Comparison of ENCODE assay signal across 12 mouse cellular contexts in the genomic region with DNA sequence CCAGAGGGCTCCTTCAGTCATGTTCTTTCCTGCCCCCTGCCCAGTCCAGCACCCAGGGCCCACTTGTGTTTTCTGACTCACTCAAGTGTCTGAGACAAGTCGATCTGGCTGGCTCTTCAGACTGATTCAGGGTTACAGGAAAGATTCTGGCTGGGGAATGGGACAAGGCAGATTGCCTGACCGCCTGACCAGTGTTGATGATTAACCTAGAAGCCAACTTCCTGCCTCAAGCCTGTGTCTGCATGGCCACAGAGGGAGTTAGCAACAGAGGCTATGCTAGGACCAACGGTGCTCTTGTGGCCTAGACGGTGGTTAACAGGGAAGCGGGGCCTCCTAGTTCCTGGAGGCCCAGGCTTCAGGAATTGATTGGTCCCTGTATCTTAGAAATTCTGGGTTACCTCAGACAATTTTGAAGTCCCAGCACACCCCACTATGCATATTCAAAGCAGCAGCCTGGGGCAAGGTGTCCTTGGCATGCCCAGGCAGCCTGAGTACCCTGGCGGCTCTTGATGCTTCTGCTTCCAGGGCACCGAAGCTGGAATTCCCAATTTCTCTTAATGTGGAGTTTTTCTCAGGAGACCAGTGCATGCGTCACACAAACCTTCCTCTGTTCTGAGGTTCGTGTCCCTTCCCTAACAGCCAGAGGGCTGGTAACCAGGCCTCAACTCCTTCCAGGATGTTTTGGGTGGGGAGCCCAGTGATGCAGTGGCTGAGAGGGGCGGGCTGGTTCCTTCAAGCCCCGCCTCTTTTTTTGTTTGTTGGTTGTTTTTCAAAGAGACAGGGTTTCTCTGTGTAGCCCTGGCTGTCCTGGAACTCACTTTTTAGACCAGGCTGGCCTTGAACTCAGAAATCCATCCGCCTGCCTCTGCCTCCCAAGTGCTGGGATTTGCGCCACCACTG. TPM values are rescaled to one million over a fixed set of nuclear protein-coding genes. Genes with fewer than 3 reads are reported as not detected.
DNase-seq lines count a peak whose midpoint lies in the region; ATAC-seq and TF ChIP-seq lines count a peak whose summit lies in the region.
"Had no signal": no experiment of that assay in that cellular context is flagged by ENCODE, and none has a peak within 500 bp of the region (broad histone marks: within the 10 kb centered on the region; RNA-seq: fewer than 3 reads in every experiment).

No protein-coding gene starts in this region.

- ATAC-seq in forebrain, postnatal 0 days: 0 out of 2 replicates have a peak, but pooled peaks have one; percentile 25
- ATAC-seq in forebrain, embryonic 12.5 days (ENCODE audit: low FRiP score): no peak
- ATAC-seq in limb, embryonic 12.5 days (ENCODE audit: insufficient number of reproducible peaks, insufficient read depth, low FRiP score, low TSS enrichment, low read depth): no peak
- ATAC-seq in megakaryocyte progenitor cell, adult 5-6 weeks (replicated peaks; ENCODE audit: poor library complexity): peak; percentile 45
- ATAC-seq in heart, embryonic 11.5 days (replicated peaks; ENCODE audit: insufficient number of reproducible peaks, low FRiP score, low TSS enrichment): no peak
- ATAC-seq in erythroblast, adult 5-6 weeks (replicated peaks; ENCODE audit: low FRiP score, poor library complexity, severe bottlenecking): no peak

- H3K27ac ChIP-seq in forebrain, postnatal 0 days (ENCODE audit: low read depth, low read length): no peak overlapping the region
- no peak overlapping the region for H3K27ac ChIP-seq in forebrain, embryonic 12.5 days
- H3K27ac ChIP-seq in limb, embryonic 12.5 days: peak overlapping the region; percentile 20
- H3K27ac ChIP-seq in heart, embryonic 11.5 days (ENCODE audit: low read depth, low read length): no peak overlapping the region
- H3K27ac ChIP-seq: embryonic facial prominence, embryonic 15.5 days; heart, embryonic 13.5 days; neural tube, embryonic 12.5 days had no signal

- no peak for TF ChIP-seq CTCF in forebrain, postnatal 0 days (IDR thresholded peaks at IDR 0.05; ENCODE audit: low read depth)

- no peak overlapping the region for H3K4me2 ChIP-seq in forebrain, postnatal 0 days (ENCODE audit: low read depth)
- no peak overlapping the region for H3K4me2 ChIP-seq in forebrain, embryonic 12.5 days
- H3K4me2 ChIP-seq in limb, embryonic 12.5 days: no peak overlapping the region
- no peak overlapping the region for H3K4me2 ChIP-seq in heart, embryonic 11.5 days
- H3K4me2 ChIP-seq: embryonic facial prominence, embryonic 15.5 days; heart, embryonic 13.5 days; neural tube, embryonic 12.5 days had no signal

- no peak for DNase-seq in forebrain, postnatal 0 days
- DNase-seq in induced T-regulatory cell, adult 2 months (ENCODE audit: low read depth): peak; percentile 56
- DNase-seq in testis, postnatal 10 days (ENCODE audit: low spot score): no peak
- DNase-seq: thymus, adult 18-20 months had no signal

- H3K9me3 ChIP-seq in forebrain, postnatal 0 days (ENCODE audit: low read length): no peaks in the 10 kb centered on the region
- no peaks in the 10 kb centered on the region for H3K9me3 ChIP-seq in forebrain, embryonic 12.5 days
- no peaks in the 10 kb centered on the region for H3K9me3 ChIP-seq in limb, embryonic 12.5 days
- no peaks in the 10 kb centered on the region for H3K9me3 ChIP-seq in heart, embryonic 11.5 days (replicated peaks; ENCODE audit: control insufficient read depth, low read length)
- H3K9me3 ChIP-seq: embryonic facial prominence, embryonic 15.5 days; heart, embryonic 13.5 days; neural tube, embryonic 12.5 days had no signal

- no peak overlapping the region for H3K9ac ChIP-seq in forebrain, postnatal 0 days
- H3K9ac ChIP-seq in forebrain, embryonic 12.5 days: no peak overlapping the region
- H3K9ac ChIP-seq in limb, embryonic 12.5 days (replicated peaks): no peak overlapping the region; the same call in 1 of the 2 replicates
- H3K9ac ChIP-seq in heart, embryonic 11.5 days (ENCODE audit: low read depth, low read length): no peak overlapping the region
- H3K9ac ChIP-seq: embryonic facial prominence, embryonic 15.5 days; heart, embryonic 13.5 days; neural tube, embryonic 12.5 days had no signal

- 79% methylated on average over 13 of the region's 13 CpGs for WGBS in forebrain, postnatal 0 days
- 77% methylated on average over 13 of the region's 13 CpGs for WGBS in forebrain, embryonic 12.5 days
- WGBS in limb, embryonic 12.5 days: 69% methylated on average over 13 of the region's 13 CpGs
- WGBS in heart, embryonic 11.5 days (ENCODE audit: insufficient replicate concordance): 65% methylated on average over 13 of the region's 13 CpGs

- no peaks in the 10 kb centered on the region for H3K27me3 ChIP-seq in forebrain, postnatal 0 days (ENCODE audit: insufficient read depth, low read length)
- peaks cover 13% of the 10 kb centered on the region; the same call in 1 of the 2 replicates for H3K27me3 ChIP-seq in forebrain, embryonic 12.5 days
- H3K27me3 ChIP-seq in limb, embryonic 12.5 days: no peaks in the 10 kb centered on the region
- H3K27me3 ChIP-seq in heart, embryonic 11.5 days (ENCODE audit: control insufficient read depth, insufficient read depth, low read length): no peaks in the 10 kb centered on the region
- H3K27me3 ChIP-seq: embryonic facial prominence, embryonic 15.5 days; neural tube, embryonic 12.5 days had no signal

- H3K4me3 ChIP-seq in forebrain, postnatal 0 days (ENCODE audit: low read depth, low read length): no peak overlapping the region
- no peak overlapping the region for H3K4me3 ChIP-seq in forebrain, embryonic 12.5 days (replicated peaks)
- no peak overlapping the region for H3K4me3 ChIP-seq in limb, embryonic 12.5 days (replicated peaks)
- no peak overlapping the region for H3K4me3 ChIP-seq in heart, embryonic 11.5 days (ENCODE audit: low read depth, low read length)
- H3K4me3 ChIP-seq: embryonic facial prominence, embryonic 15.5 days; heart, embryonic 13.5 days; neural tube, embryonic 12.5 days had no signal

- peaks cover 40% of the 10 kb centered on the region for H3K36me3 ChIP-seq in forebrain, postnatal 0 days (ENCODE audit: insufficient read depth)
- H3K36me3 ChIP-seq in forebrain, embryonic 12.5 days (replicated peaks): peaks cover 46% of the 10 kb centered on the region
- peaks cover 56% of the 10 kb centered on the region for H3K36me3 ChIP-seq in limb, embryonic 12.5 days
- H3K36me3 ChIP-seq in heart, embryonic 11.5 days (ENCODE audit: control insufficient read depth, insufficient read depth, low read length): peaks cover 29% of the 10 kb centered on the region

- H3K4me1 ChIP-seq in forebrain, postnatal 0 days (ENCODE audit: insufficient read depth): no peaks in the 10 kb centered on the region
- peaks cover 9% of the 10 kb centered on the region for H3K4me1 ChIP-seq in forebrain, embryonic 12.5 days
- H3K4me1 ChIP-seq in limb, embryonic 12.5 days (replicated peaks): 0 out of 2 replicates have a peak, but pooled peaks cover 9% of the 10 kb centered on the region
- no peaks in the 10 kb centered on the region for H3K4me1 ChIP-seq in heart, embryonic 11.5 days (ENCODE audit: control insufficient read depth, insufficient read depth, low read length)

RNA-seq across cellular contexts. Expression of a gene that starts 10.0 kb away (rescaled TPM):
- total RNA-seq in forebrain, postnatal 0 days (2014; rRNA removed): 0.62 TPM in 1 of 2 replicates, not detected in the other
- 0.12 and 0.20 TPM in 2 replicates for polyA plus RNA-seq in forebrain, postnatal 0 days (2015; fragmentation: Nextera tagmentation; extraction: Ambion mirVana)
- polyA plus RNA-seq in forebrain, embryonic 12.5 days (2016; fragmentation: Nextera tagmentation; extraction: Ambion mirVana): not detected in 2 replicates
- polyA plus RNA-seq in limb, embryonic 12.5 days (2016; fragmentation: Nextera tagmentation; extraction: Ambion mirVana): 0.18 TPM in 1 of 2 replicates, not detected in the other
- total RNA-seq in megakaryocyte progenitor cell, adult 5-6 weeks (2015): 0.15 and 0.69 TPM in 2 replicates
- total RNA-seq in megakaryocyte progenitor cell, adult 5-6 weeks (2017): 0.29 and 0.91 TPM in 2 replicates
- not detected in 2 replicates for polyA plus RNA-seq in heart, embryonic 11.5 days (2014; fragmentation: Nextera tagmentation; extraction: Ambion mirVana)
- not detected in 2 replicates for total RNA-seq in erythroblast, adult 5-6 weeks (2015; ENCODE audit: low replicate concordance)
- total RNA-seq in erythroblast, adult 5-6 weeks (2017; ENCODE audit: low replicate concordance): not detected in 2 replicates
- polyA plus RNA-seq: heart, embryonic 13.5 days; neural tube, embryonic 12.5 days had no signal

RNA-seq across cellular contexts. Expression of a gene that starts 11.0 kb away (rescaled TPM):
- 43.3 and 50.5 TPM in 2 replicates for total RNA-seq in forebrain, postnatal 0 days (2014; rRNA removed)
- 41.2 and 45.8 TPM in 2 replicates for polyA plus RNA-seq in forebrain, postnatal 0 days (2015; fragmentation: Nextera tagmentation; extraction: Ambion mirVana)
- 59.5 and 60.0 TPM in 2 replicates for polyA plus RNA-seq in forebrain, embryonic 12.5 days (2016; fragmentation: Nextera tagmentation; extraction: Ambion mirVana)
- 63.7 and 67.1 TPM in 2 replicates for polyA plus RNA-seq in limb, embryonic 12.5 days (2016; fragmentation: Nextera tagmentation; extraction: Ambion mirVana)
- total RNA-seq in megakaryocyte progenitor cell, adult 5-6 weeks (2015): 16.0 and 17.3 TPM in 2 replicates
- 11.2 and 18.8 TPM in 2 replicates for total RNA-seq in megakaryocyte progenitor cell, adult 5-6 weeks (2017)
- polyA plus RNA-seq in heart, embryonic 11.5 days (2014; fragmentation: Nextera tagmentation; extraction: Ambion mirVana): 28.2 and 28.7 TPM in 2 replicates
- total RNA-seq in erythroblast, adult 5-6 weeks (2015; ENCODE audit: low replicate concordance): 12.3 and 20.0 TPM in 2 replicates
- total RNA-seq in erythroblast, adult 5-6 weeks (2017; ENCODE audit: low replicate concordance): 7.5 and 11.4 TPM in 2 replicates

RNA-seq across cellular contexts. Expression of a gene that starts 23.3 kb away (rescaled TPM):
- 213 and 218 TPM in 2 replicates for total RNA-seq in forebrain, postnatal 0 days (2014; rRNA removed)
- polyA plus RNA-seq in forebrain, postnatal 0 days (2015; fragmentation: Nextera tagmentation; extraction: Ambion mirVana): 179 and 191 TPM in 2 replicates
- polyA plus RNA-seq in forebrain, embryonic 12.5 days (2016; fragmentation: Nextera tagmentation; extraction: Ambion mirVana): 209 and 216 TPM in 2 replicates
- 232 and 241 TPM in 2 replicates for polyA plus RNA-seq in limb, embryonic 12.5 days (2016; fragmentation: Nextera tagmentation; extraction: Ambion mirVana)
- total RNA-seq in megakaryocyte progenitor cell, adult 5-6 weeks (2015): 192 and 203 TPM in 2 replicates
- 259 and 271 TPM in 2 replicates for total RNA-seq in megakaryocyte progenitor cell, adult 5-6 weeks (2017)
- polyA plus RNA-seq in heart, embryonic 11.5 days (2014; fragmentation: Nextera tagmentation; extraction: Ambion mirVana): 166 and 189 TPM in 2 replicates
- 29.4 and 47.6 TPM in 2 replicates for total RNA-seq in erythroblast, adult 5-6 weeks (2015; ENCODE audit: low replicate concordance)
- 51.3 and 56.2 TPM in 2 replicates for total RNA-seq in erythroblast, adult 5-6 weeks (2017; ENCODE audit: low replicate concordance)

RNA-seq across cellular contexts. Expression of a gene that starts 23.5 kb away (rescaled TPM):
- total RNA-seq in forebrain, postnatal 0 days (2014; rRNA removed): 198 and 209 TPM in 2 replicates
- polyA plus RNA-seq in forebrain, postnatal 0 days (2015; fragmentation: Nextera tagmentation; extraction: Ambion mirVana): 224 and 248 TPM in 2 replicates
- 638 and 696 TPM in 2 replicates for polyA plus RNA-seq in forebrain, embryonic 12.5 days (2016; fragmentation: Nextera tagmentation; extraction: Ambion mirVana)
- polyA plus RNA-seq in limb, embryonic 12.5 days (2016; fragmentation: Nextera tagmentation; extraction: Ambion mirVana): 677 and 728 TPM in 2 replicates
- total RNA-seq in megakaryocyte progenitor cell, adult 5-6 weeks (2015): 11.1 and 14.5 TPM in 2 replicates
- total RNA-seq in megakaryocyte progenitor cell, adult 5-6 weeks (2017): 24.3 and 29.0 TPM in 2 replicates
- 74.6 and 178 TPM in 2 replicates for polyA plus RNA-seq in heart, embryonic 11.5 days (2014; fragmentation: Nextera tagmentation; extraction: Ambion mirVana)
- total RNA-seq in erythroblast, adult 5-6 weeks (2015; ENCODE audit: low replicate concordance): 6.5 and 8.6 TPM in 2 replicates
- 8.2 and 20.5 TPM in 2 replicates for total RNA-seq in erythroblast, adult 5-6 weeks (2017; ENCODE audit: low replicate concordance)

RNA-seq across cellular contexts. Expression of a gene that starts 57.0 kb away (rescaled TPM):
- total RNA-seq in forebrain, postnatal 0 days (2014; rRNA removed): 23.8 and 29.1 TPM in 2 replicates
- polyA plus RNA-seq in forebrain, postnatal 0 days (2015; fragmentation: Nextera tagmentation; extraction: Ambion mirVana): 7.2 and 8.0 TPM in 2 replicates
- polyA plus RNA-seq in forebrain, embryonic 12.5 days (2016; fragmentation: Nextera tagmentation; extraction: Ambion mirVana): 8.4 and 9.5 TPM in 2 replicates
- polyA plus RNA-seq in limb, embryonic 12.5 days (2016; fragmentation: Nextera tagmentation; extraction: Ambion mirVana): 12.2 and 13.0 TPM in 2 replicates
- total RNA-seq in megakaryocyte progenitor cell, adult 5-6 weeks (2015): 4.8 and 5.6 TPM in 2 replicates
- total RNA-seq in megakaryocyte progenitor cell, adult 5-6 weeks (2017): 3.6 and 5.5 TPM in 2 replicates
- polyA plus RNA-seq in heart, embryonic 11.5 days (2014; fragmentation: Nextera tagmentation; extraction: Ambion mirVana): 11.9 and 13.6 TPM in 2 replicates
- 0.77 and 1.9 TPM in 2 replicates for total RNA-seq in erythroblast, adult 5-6 weeks (2015; ENCODE audit: low replicate concordance)
- 0.68 and 0.98 TPM in 2 replicates for total RNA-seq in erythroblast, adult 5-6 weeks (2017; ENCODE audit: low replicate concordance)

Comparison
In these comparisons a context has a peak if more than half of its experiments do, and no peak if none do; other contexts are left out.
1. ATAC-seq: peak in forebrain, postnatal 0 days (single experiment) and megakaryocyte progenitor cell, adult 5-6 weeks (single experiment); none in forebrain, embryonic 12.5 days (single experiment), limb, embryonic 12.5 days (single experiment), heart, embryonic 11.5 days (single experiment) and erythroblast, adult 5-6 weeks (single experiment).